Mouse (Mus musculus): ENCODE results near the gene Srebf1. TPM values are rescaled to one million over a fixed set of nuclear protein-coding genes. Genes with fewer than 3 reads are reported as not detected.

The Srebf1 gene
- polyA plus RNA-seq, 1 experiment, result 192 TPM

GRCm38 (mm10) chr11:60172074-60172473 lies 50.3 kb downstream of the Srebf1 start:
- TF ChIP-seq E2F4 (IDR thresholded peaks at IDR 0.05; ENCODE audit: insufficient read depth), result no peak
- no peak for TF ChIP-seq MYOD1 (IDR thresholded peaks at IDR 0.05; ENCODE audit: control insufficient read depth in 1 of 3, insufficient read length in 2 of 3, low read depth in 2 of 3)
- Histone ChIP-seq H3K79me2 (ENCODE audit: control insufficient read depth, insufficient read depth) (peaks cover 33% of the 10 kb centered on the region), H3ac (ENCODE audit: control insufficient read depth, insufficient read length) (no peak overlapping the region)

GRCm38 (mm10) chr11:60168780-60169179 lies 53.6 kb downstream of the Srebf1 start:
- no peak overlapping the region for H3K4me2 ChIP-seq (ENCODE audit: low read depth)
- peaks cover 3% of the 10 kb centered on the region for H3K36me3 ChIP-seq (ENCODE audit: control insufficient read depth, insufficient read depth)
- H3K4me3 ChIP-seq, result no peak overlapping the region
- no peak overlapping the region for H3ac ChIP-seq (ENCODE audit: control insufficient read depth, insufficient read length)
- no peak for TF ChIP-seq SRF (IDR thresholded peaks at IDR 0.05; ENCODE audit: control insufficient read depth, insufficient read length, low read depth)
- no peak for TF ChIP-seq MAX (IDR thresholded peaks at IDR 0.05; ENCODE audit: low read depth)
- TF ChIP-seq MYOD1 (IDR thresholded peaks at IDR 0.05; ENCODE audit: control insufficient read depth in 1 of 3, insufficient read length in 2 of 3, low read depth in 2 of 3), result no peak
- no peak for TF ChIP-seq USF1 (IDR thresholded peaks at IDR 0.05; ENCODE audit: low read depth)
- no peak for TF ChIP-seq POLR2A (IDR thresholded peaks at IDR 0.05; ENCODE audit: insufficient read length, low read depth)
- TF ChIP-seq CEBPB (IDR thresholded peaks at IDR 0.05; ENCODE audit: insufficient read depth, poor library complexity, severe bottlenecking), result no peak
- no peak for TF ChIP-seq REST (IDR thresholded peaks at IDR 0.05; ENCODE audit: insufficient read depth, insufficient read length)
- TF ChIP-seq TCF3 (IDR thresholded peaks at IDR 0.05; ENCODE audit: insufficient read length, low read depth), result no peak
- TF ChIP-seq MYOG (IDR thresholded peaks at IDR 0.05; ENCODE audit: control insufficient read depth in 1 of 3, insufficient read depth in 1 of 3, insufficient read length in 2 of 3, low read depth in 2 of 3), result no peak
- no peak for TF ChIP-seq E2F4 (IDR thresholded peaks at IDR 0.05; ENCODE audit: insufficient read depth)
- TF ChIP-seq TCF12 (IDR thresholded peaks at IDR 0.05; ENCODE audit: insufficient read depth, poor library complexity, severe bottlenecking), result no peak
- TF ChIP-seq POLR2AphosphoS2 (IDR thresholded peaks at IDR 0.05; ENCODE audit: insufficient read length, low read depth), result no peak
- peaks cover 43% of the 10 kb centered on the region for H3K79me2 ChIP-seq (ENCODE audit: control insufficient read depth, insufficient read depth)
- H3K27me3 ChIP-seq (ENCODE audit: control insufficient read depth, insufficient read depth, insufficient read length), result no peaks in the 10 kb centered on the region

More at GRCm38 (mm10) chr11:60172074-60172473, 50.3 kb downstream of the Srebf1 start:
- H3K4me2 ChIP-seq (ENCODE audit: low read depth), result no peak overlapping the region
- H3K36me3 ChIP-seq (ENCODE audit: control insufficient read depth, insufficient read depth), result peaks cover 3% of the 10 kb centered on the region
- H3K4me3 ChIP-seq, result no peak overlapping the region
- H3K27me3 ChIP-seq (ENCODE audit: control insufficient read depth, insufficient read depth, insufficient read length), result no peaks in the 10 kb centered on the region

GRCm38 (mm10) chr11:60165076-60165475 lies 57.3 kb downstream of the Srebf1 start:
- peaks cover 4% of the 10 kb centered on the region for H3K36me3 ChIP-seq (ENCODE audit: control insufficient read depth, insufficient read depth)
- TF ChIP-seq POLR2A (IDR thresholded peaks at IDR 0.05; ENCODE audit: insufficient read length, low read depth) (no peak), TCF12 (IDR thresholded peaks at IDR 0.05; ENCODE audit: insufficient read depth, poor library complexity, severe bottlenecking) (no peak), REST (IDR thresholded peaks at IDR 0.05; ENCODE audit: insufficient read depth, insufficient read length) (no peak), MYOG (IDR thresholded peaks at IDR 0.05; ENCODE audit: control insufficient read depth in 1 of 3, insufficient read depth in 1 of 3, insufficient read length in 2 of 3, low read depth in 2 of 3) (no peak), MYOD1 (IDR thresholded peaks at IDR 0.05; ENCODE audit: control insufficient read depth in 1 of 3, insufficient read length in 2 of 3, low read depth in 2 of 3) (peak in 2 of 3 experiments; percentile 22 to 47)
- no peaks in the 10 kb centered on the region for H3K27me3 ChIP-seq (ENCODE audit: control insufficient read depth, insufficient read depth, insufficient read length)
- H3K4me3 ChIP-seq, result no peak overlapping the region
- H3K79me2 ChIP-seq (ENCODE audit: control insufficient read depth, insufficient read depth), result peaks cover 56% of the 10 kb centered on the region
- H3K4me2 ChIP-seq (ENCODE audit: low read depth), result no peak overlapping the region
- no peak overlapping the region for H3ac ChIP-seq (ENCODE audit: control insufficient read depth, insufficient read length)

GRCm38 (mm10) chr11:60164450-60164849 lies 57.9 kb downstream of the Srebf1 start:
- no peaks in the 10 kb centered on the region for H3K27me3 ChIP-seq (ENCODE audit: control insufficient read depth, insufficient read depth, insufficient read length)
- peaks cover 53% of the 10 kb centered on the region for H3K79me2 ChIP-seq (ENCODE audit: control insufficient read depth, insufficient read depth)
- TF ChIP-seq SRF (IDR thresholded peaks at IDR 0.05; ENCODE audit: control insufficient read depth, insufficient read length, low read depth) (no peak), REST (IDR thresholded peaks at IDR 0.05; ENCODE audit: insufficient read depth, insufficient read length) (no peak), TCF12 (IDR thresholded peaks at IDR 0.05; ENCODE audit: insufficient read depth, poor library complexity, severe bottlenecking) (no peak), CEBPB (IDR thresholded peaks at IDR 0.05; ENCODE audit: insufficient read depth, poor library complexity, severe bottlenecking) (no peak), USF1 (IDR thresholded peaks at IDR 0.05; ENCODE audit: low read depth) (no peak), POLR2AphosphoS2 (IDR thresholded peaks at IDR 0.05; ENCODE audit: insufficient read length, low read depth) (no peak), TCF3 (IDR thresholded peaks at IDR 0.05; ENCODE audit: insufficient read length, low read depth) (no peak), MYOD1 (IDR thresholded peaks at IDR 0.05; ENCODE audit: control insufficient read depth in 1 of 3, insufficient read length in 2 of 3, low read depth in 2 of 3) (no peak), MYOG (IDR thresholded peaks at IDR 0.05; ENCODE audit: control insufficient read depth in 1 of 3, insufficient read depth in 1 of 3, insufficient read length in 2 of 3, low read depth in 2 of 3) (no peak), E2F4 (IDR thresholded peaks at IDR 0.05; ENCODE audit: insufficient read depth) (no peak), MAX (IDR thresholded peaks at IDR 0.05; ENCODE audit: low read depth) (no peak), POLR2A (IDR thresholded peaks at IDR 0.05; ENCODE audit: insufficient read length, low read depth) (no peak)
- H3ac ChIP-seq (ENCODE audit: control insufficient read depth, insufficient read length), result no peak overlapping the region
- H3K36me3 ChIP-seq (ENCODE audit: control insufficient read depth, insufficient read depth), result peaks cover 4% of the 10 kb centered on the region
- no peak overlapping the region for H3K4me3 ChIP-seq
- no peak overlapping the region for H3K4me2 ChIP-seq (ENCODE audit: low read depth)

GRCm38 (mm10) chr11:60163362-60163761 lies 59.0 kb downstream of the Srebf1 start:
- no peak overlapping the region for H3ac ChIP-seq (ENCODE audit: control insufficient read depth, insufficient read length)
- no peaks in the 10 kb centered on the region for H3K27me3 ChIP-seq (ENCODE audit: control insufficient read depth, insufficient read depth, insufficient read length)
- no peak overlapping the region for H3K4me3 ChIP-seq
- TF ChIP-seq MYOG (IDR thresholded peaks at IDR 0.05; ENCODE audit: control insufficient read depth in 1 of 3, insufficient read depth in 1 of 3, insufficient read length in 2 of 3, low read depth in 2 of 3) (no peak), POLR2AphosphoS2 (IDR thresholded peaks at IDR 0.05; ENCODE audit: insufficient read length, low read depth) (no peak), REST (IDR thresholded peaks at IDR 0.05; ENCODE audit: insufficient read depth, insufficient read length) (no peak), POLR2A (IDR thresholded peaks at IDR 0.05; ENCODE audit: insufficient read length, low read depth) (no peak), CEBPB (IDR thresholded peaks at IDR 0.05; ENCODE audit: insufficient read depth, poor library complexity, severe bottlenecking) (no peak), TCF12 (IDR thresholded peaks at IDR 0.05; ENCODE audit: insufficient read depth, poor library complexity, severe bottlenecking) (no peak), USF1 (IDR thresholded peaks at IDR 0.05; ENCODE audit: low read depth) (no peak), TCF3 (IDR thresholded peaks at IDR 0.05; ENCODE audit: insufficient read length, low read depth) (no peak), MYOD1 (IDR thresholded peaks at IDR 0.05; ENCODE audit: control insufficient read depth in 1 of 3, insufficient read length in 2 of 3, low read depth in 2 of 3) (no peak), MAX (IDR thresholded peaks at IDR 0.05; ENCODE audit: low read depth) (no peak), SRF (IDR thresholded peaks at IDR 0.05; ENCODE audit: control insufficient read depth, insufficient read length, low read depth) (no peak), E2F4 (IDR thresholded peaks at IDR 0.05; ENCODE audit: insufficient read depth) (no peak)
- no peak overlapping the region for H3K4me2 ChIP-seq (ENCODE audit: low read depth)
- H3K36me3 ChIP-seq (ENCODE audit: control insufficient read depth, insufficient read depth), result peaks cover 4% of the 10 kb centered on the region
- peaks cover 57% of the 10 kb centered on the region for H3K79me2 ChIP-seq (ENCODE audit: control insufficient read depth, insufficient read depth)
